Mouse (Mus musculus) liver, postnatal 0 days (tissue): ENCODE measurements around the gene Lrig3. TPM values are rescaled to one million over a fixed set of nuclear protein-coding genes. Genes with fewer than 3 reads are reported as not detected.

Experiments
- ATAC-seq: fragments of 200-750 bp; cut with Nextera tagmentation; 2 replicates; pipeline ENCODE4 v1.8.0; 2017; ENCODE audit warnings: mild to moderate bottlenecking, moderate library complexity
- DNase-seq: peaks from one replicate; pipeline ENCODE4 v3.0.0-alpha.2; 2016
- H3K27ac ChIP-seq: fragments of 300-500 bp; sonication (generic); 2 replicates; pipeline ENCODE4 v1.5.1; 2014; ENCODE audit warnings: antibody characterized with exemption, moderate library complexity, mild to moderate bottlenecking, low read depth
- H3K27me3 ChIP-seq: fragments of 300-500 bp; sonication (generic); 2 replicates; pipeline ENCODE4 v1.6.1; 2014; ENCODE audit warnings: low read length, control low read depth, mixed read lengths; ENCODE audit not compliant: insufficient read depth
- H3K36me3 ChIP-seq: fragments of 300-500 bp; sonication (generic); replicated peaks from 2 replicates; pipeline ENCODE4 v1.6.1; 2014; ENCODE audit warnings: mild to moderate bottlenecking, control low read depth, low read length, moderate library complexity, mixed read lengths; ENCODE audit not compliant: insufficient read depth
- H3K4me1 ChIP-seq: fragments of 300-500 bp; sonication (generic); 2 replicates; pipeline ENCODE4 v1.6.1; 2014; ENCODE audit warnings: antibody characterized with exemption, mild to moderate bottlenecking, control low read depth; ENCODE audit not compliant: insufficient read depth
- H3K4me2 ChIP-seq: fragments of 300-500 bp; sonication (generic); 2 replicates; pipeline ENCODE4 v1.6.1; 2014; ENCODE audit warnings: low read depth, mild to moderate bottlenecking, low read length, moderate library complexity, mixed read lengths
- H3K4me3 ChIP-seq: fragments of 300-500 bp; sonication (generic); 2 replicates; pipeline ENCODE4 v1.5.1; 2014; ENCODE audit warnings: low read depth, low read length
- H3K9ac ChIP-seq: fragments of 300-500 bp; sonication (generic); replicated peaks from 2 replicates; pipeline ENCODE4 v1.6.1; 2014; ENCODE audit warnings: mild to moderate bottlenecking, moderate library complexity
- H3K9me3 ChIP-seq: fragments of 300-500 bp; sonication (generic); 2 replicates; pipeline ENCODE4 v1.6.1; 2016; ENCODE audit warnings: mild to moderate bottlenecking, control low read depth, low read length, mixed read lengths
- CTCF ChIP-seq: sonication (generic); IDR thresholded peaks from 2 replicates; pipeline ENCODE4 v1.5.1; 2016; ENCODE audit warnings: antibody characterized with exemption, low read depth
- EP300 ChIP-seq: IDR thresholded peaks from 2 replicates; pipeline ENCODE4 v1.6.1; 2016; ENCODE audit warnings: antibody characterized with exemption, low read depth, mild to moderate bottlenecking
- WGBS: fragments of 180-500 bp; shearing (Covaris S2); extraction: QIAGEN DNeasy Blood & Tissue Kit; methylation state at CpG from one replicate; pipeline ENCODE4 v1.1.7; 2014; ENCODE audit not compliant: insufficient replicate concordance; 5-methylcytosine and 5-hydroxymethylcytosine counted together
- polyA plus RNA-seq: library from polyadenylated mRNA; unstranded; fragments of >200 nt; fragmentation: Nextera tagmentation; extraction: Ambion mirVana; gene quantifications from 2 replicates; pipeline ENCODE4 v1.2.1, GENCODE M21; 2015

Lrig3 gene
- polyA plus RNA-seq, 1 experiment from 2014 or later, result 0.94 TPM

GRCm38 (mm10) chr10:125969133-125969490 lies 3.1 kb downstream of the Lrig3 start:
- Histone ChIP-seq H3K9ac (no peak overlapping the region), H3K27me3 (peaks cover 4% of the 10 kb centered on the region; the same call in 1 of the 2 replicates), H3K9me3 (no peaks in the 10 kb centered on the region), H3K4me2 (no peak overlapping the region; the same call in 1 of the 2 replicates), H3K4me1 (peaks cover 9% of the 10 kb centered on the region), H3K36me3 (no peaks in the 10 kb centered on the region), H3K27ac (no peak overlapping the region), H3K4me3 (no peak overlapping the region)
- no peak for ATAC-seq
- DNase-seq, result no peak
- WGBS, result 54% methylated on average over 10 of the region's 10 CpGs
- no peak for TF ChIP-seq CTCF
- TF ChIP-seq EP300, result no peak

GRCm38 (mm10) chr10:125970031-125970430 lies 4.1 kb downstream of the Lrig3 start:
- Histone ChIP-seq H3K4me2 (no peak overlapping the region), H3K9ac (no peak overlapping the region), H3K27me3 (peaks cover 4% of the 10 kb centered on the region; the same call in 1 of the 2 replicates), H3K4me1 (peaks cover 9% of the 10 kb centered on the region), H3K9me3 (no peaks in the 10 kb centered on the region), H3K36me3 (no peaks in the 10 kb centered on the region), H3K4me3 (no peak overlapping the region), H3K27ac (no peak overlapping the region)
- no peak for ATAC-seq
- TF ChIP-seq EP300 (no peak), CTCF (no peak)
- DNase-seq, result no peak
- 62% methylated on average over 2 of the region's 2 CpGs for WGBS

- Histone ChIP-seq H3K9ac (no peak overlapping the region), H3K36me3 (no peaks in the 10 kb centered on the region), H3K9me3 (no peaks in the 10 kb centered on the region), H3K4me2 (no peak overlapping the region), H3K4me3 (no peak overlapping the region), H3K27me3 (peaks cover 4% of the 10 kb centered on the region; the same call in 1 of the 2 replicates), H3K27ac (no peak overlapping the region), H3K4me1 (peaks cover 9% of the 10 kb centered on the region)
- TF ChIP-seq CTCF (no peak), EP300 (no peak)
- no peak for ATAC-seq
- WGBS, result 57% methylated on average over 4 of the region's 4 CpGs
- DNase-seq, result no peak
Observed at GRCm38 (mm10) chr10:125970500-125970899, 4.5 kb downstream of the Lrig3 start.

GRCm38 (mm10) chr10:125973726-125974125 lies 7.8 kb downstream of the Lrig3 start:
- H3K4me3 ChIP-seq, result no peak overlapping the region
- ATAC-seq (no peak), DNase-seq (no peak)
- no peak overlapping the region for H3K27ac ChIP-seq
- H3K9ac ChIP-seq, result no peak overlapping the region
- 73% methylated on average over 7 of the region's 7 CpGs for WGBS
- H3K4me2 ChIP-seq, result no peak overlapping the region
- H3K9me3 ChIP-seq, result no peaks in the 10 kb centered on the region
- H3K36me3 ChIP-seq, result no peaks in the 10 kb centered on the region
- TF ChIP-seq CTCF (no peak), EP300 (no peak)
- H3K4me1 ChIP-seq, result peaks cover 5% of the 10 kb centered on the region; the same call in 1 of the 2 replicates
- no peaks in the 10 kb centered on the region for H3K27me3 ChIP-seq

GRCm38 (mm10) chr10:125981938-125982337 lies 16.0 kb downstream of the Lrig3 start:
- H3K4me1 ChIP-seq, result no peaks in the 10 kb centered on the region
- no peak overlapping the region for H3K9ac ChIP-seq
- DNase-seq (no peak), ATAC-seq (no peak)
- H3K4me2 ChIP-seq, result no peak overlapping the region
- H3K9me3 ChIP-seq, result no peaks in the 10 kb centered on the region
- no peak overlapping the region for H3K27ac ChIP-seq
- TF ChIP-seq EP300, result no peak
- no peak for TF ChIP-seq CTCF
- no peaks in the 10 kb centered on the region for H3K36me3 ChIP-seq
- WGBS, result 88% methylated on average over 5 of the region's 5 CpGs
- no peaks in the 10 kb centered on the region for H3K27me3 ChIP-seq
- no peak overlapping the region for H3K4me3 ChIP-seq

- DNase-seq, result no peak
- H3K4me3 ChIP-seq, result no peak overlapping the region
- WGBS, result 84% methylated on average over 9 of the region's 9 CpGs
- H3K9me3 ChIP-seq, result no peaks in the 10 kb centered on the region
- H3K36me3 ChIP-seq, result no peaks in the 10 kb centered on the region
- no peaks in the 10 kb centered on the region for H3K4me1 ChIP-seq
- TF ChIP-seq EP300 (no peak), CTCF (no peak)
- H3K4me2 ChIP-seq, result no peak overlapping the region
- no peaks in the 10 kb centered on the region for H3K27me3 ChIP-seq
- ATAC-seq, result no peak
- no peak overlapping the region for H3K9ac ChIP-seq
- H3K27ac ChIP-seq, result no peak overlapping the region
Observed at GRCm38 (mm10) chr10:125984473-125985035, 18.6 kb downstream of the Lrig3 start.
